Mouse (Mus musculus) small intestine, adult 2 months (tissue): ENCODE measurements at regions not wholly inside any gene's neighbourhood (a gene's known extent, or its start where the extent isn't known, plus 50 kb on each side); places are given as distances from the start of the nearest gene placed in this dataset.

Experiments used
- CTCF ChIP-seq: fragments of 200-500 bp; IDR thresholded peaks from 2 replicates; pipeline ENCODE4 v1.5.1; 2012; ENCODE audit warnings: low read depth, mild to moderate bottlenecking, control low read depth, inconsistent platforms, low read length, moderate library complexity, mixed read lengths; ENCODE audit not compliant: insufficient replicate concordance, insufficient read length; ENCODE audit errors: extremely low read depth
- POLR2A ChIP-seq: fragments of 200-500 bp; IDR thresholded peaks from 2 replicates; pipeline ENCODE4 v1.6.1; 2012; ENCODE audit warnings: low read depth, mild to moderate bottlenecking, control low read depth, inconsistent platforms, low read length, moderate library complexity

DNA sequence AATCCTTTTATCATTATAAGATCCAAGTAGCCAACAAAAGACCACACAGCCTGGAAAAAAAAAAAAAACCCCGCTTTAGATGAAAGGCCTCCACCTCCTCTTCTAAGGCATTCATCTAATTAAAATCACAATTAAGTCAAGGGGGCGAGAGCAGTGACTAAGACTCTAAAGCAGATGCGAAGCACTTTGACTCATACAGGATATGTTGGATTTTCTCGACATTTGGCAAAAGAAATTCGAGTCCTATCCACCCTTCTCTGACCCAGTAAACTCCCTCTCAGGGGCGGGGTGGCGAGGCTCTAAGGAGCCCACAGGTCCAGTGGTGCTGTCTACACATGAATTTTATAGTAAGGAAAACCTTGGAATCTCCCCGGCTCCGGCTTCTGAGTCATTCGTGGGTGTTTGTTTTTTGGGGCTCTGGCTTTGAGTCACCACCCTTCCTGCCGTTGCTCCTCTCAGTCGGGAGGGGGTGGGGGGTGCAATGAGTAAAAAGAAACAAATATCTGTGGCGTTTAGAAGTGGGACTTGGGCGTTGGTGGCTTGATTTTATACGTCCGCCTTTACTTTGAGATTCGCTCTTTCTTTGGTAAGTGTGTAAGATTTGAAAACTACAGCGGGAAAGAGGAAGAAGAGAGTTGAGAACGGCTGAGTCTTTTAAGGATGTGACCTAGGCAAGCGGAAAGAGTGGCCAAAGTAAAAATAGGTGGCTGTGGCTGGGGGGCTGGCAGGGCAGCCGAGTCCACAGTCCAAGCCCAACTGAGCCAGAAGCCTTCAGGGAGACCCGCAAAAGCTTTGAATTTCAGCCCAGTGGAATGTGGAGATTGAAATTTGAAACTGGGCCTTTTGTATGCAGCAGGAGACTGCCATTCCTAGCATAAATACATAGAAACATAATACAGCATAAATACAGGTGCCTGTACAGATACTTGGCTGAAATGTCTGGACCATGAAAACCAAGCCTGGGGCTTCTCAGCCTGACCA lies 68.8 kb upstream of the Slc4a7 start:
- no peak for TF ChIP-seq CTCF
- TF ChIP-seq POLR2A = no peak
